Mouse (Mus musculus) megakaryocyte-erythroid progenitor cell, adult 5-6 weeks (primary cell): ENCODE results near the gene Timp3. TPM values are rescaled to one million over a fixed set of nuclear protein-coding genes. Genes with fewer than 3 reads are reported as not detected.
"Not testable (repeated sequence)": the region's sequence is repeated elsewhere in the genome, so short reads cannot be mapped to it uniquely, and the experiment has no call there.

Experiments
- ATAC-seq: replicated peaks from 2 replicates; pipeline ENCODE4 v1.8.0; 2016; ENCODE audit warnings: mild to moderate bottlenecking, inconsistent platforms; ENCODE audit not compliant: severe bottlenecking, poor library complexity, low FRiP score, low TSS enrichment
- total RNA-seq, 2 experiments: library from RNA; stranded (forward) in 1 of 2; stranded (reverse) in 1 of 2; fragments of 200-1000, 215-1000 nt in 1 of 2; fragments of >200 nt in 1 of 2; fragmentation: Nextera tagmentation in 1 of 2; gene quantifications; 2 replicates each; pipeline ENCODE4 v1.2.3; 2014 to 2017

The Timp3 gene
- total RNA-seq, 2 experiments from 2014 or later = 2.7 TPM; not detected in 1

DNA sequence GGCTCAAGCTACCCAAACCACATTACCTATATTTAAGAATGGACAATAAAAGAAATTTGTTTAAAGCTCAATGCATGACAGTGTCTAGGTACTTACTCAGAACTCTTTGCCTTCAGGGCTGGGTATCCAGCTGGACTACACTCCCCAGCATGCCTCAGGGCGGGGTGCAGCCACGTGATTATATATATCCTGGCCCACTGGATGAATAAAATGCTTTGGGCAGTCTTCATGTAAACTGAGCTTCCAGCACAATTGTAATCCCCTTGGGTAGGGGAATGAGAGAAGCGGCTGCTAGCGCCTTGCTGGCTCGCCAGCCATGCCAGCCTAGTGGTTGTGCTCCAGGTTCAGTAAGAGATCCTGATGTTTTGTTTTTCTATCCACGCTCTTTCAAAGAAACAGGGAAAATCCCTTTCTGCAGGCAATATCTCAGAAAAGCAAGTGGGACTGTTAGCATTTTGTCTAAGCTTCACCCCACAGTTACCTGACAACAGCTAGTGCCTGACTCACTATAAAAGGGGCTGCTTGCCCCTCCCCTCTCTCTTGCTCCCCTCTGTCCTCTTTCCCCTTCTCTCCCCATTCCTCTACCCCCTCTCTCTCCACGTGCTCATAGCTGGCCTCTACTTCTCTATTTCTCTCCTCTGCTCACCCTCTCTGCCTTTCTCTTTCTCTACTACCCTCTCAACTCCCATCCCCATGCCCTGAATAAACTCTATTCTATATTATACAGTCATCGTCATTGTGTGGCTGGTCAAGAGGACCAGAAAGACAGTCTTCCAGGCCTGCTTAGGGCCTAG is 76.4 kb downstream of the Timp3 start:
- ATAC-seq = no peak

DNA sequence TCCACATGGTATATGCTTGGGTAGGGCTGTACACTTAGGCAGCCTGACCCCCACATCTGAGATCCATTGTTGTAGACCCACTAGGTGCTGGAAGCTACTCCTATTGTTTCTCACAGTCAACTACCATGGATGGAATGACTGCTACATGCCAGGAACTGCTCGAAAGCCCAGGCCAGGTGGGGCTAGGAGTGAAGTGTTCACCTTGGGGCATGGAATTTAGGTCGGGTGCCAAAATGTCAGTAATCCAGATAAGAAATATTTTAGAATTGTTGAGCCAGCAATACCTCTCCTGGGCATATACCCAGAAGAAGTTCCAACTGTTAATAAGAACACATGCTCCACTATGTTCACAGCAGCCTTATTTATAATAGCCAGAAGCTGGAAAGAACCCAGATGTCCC is 78.6 kb downstream of the Timp3 start:
- not testable (repeated sequence) for ATAC-seq

DNA sequence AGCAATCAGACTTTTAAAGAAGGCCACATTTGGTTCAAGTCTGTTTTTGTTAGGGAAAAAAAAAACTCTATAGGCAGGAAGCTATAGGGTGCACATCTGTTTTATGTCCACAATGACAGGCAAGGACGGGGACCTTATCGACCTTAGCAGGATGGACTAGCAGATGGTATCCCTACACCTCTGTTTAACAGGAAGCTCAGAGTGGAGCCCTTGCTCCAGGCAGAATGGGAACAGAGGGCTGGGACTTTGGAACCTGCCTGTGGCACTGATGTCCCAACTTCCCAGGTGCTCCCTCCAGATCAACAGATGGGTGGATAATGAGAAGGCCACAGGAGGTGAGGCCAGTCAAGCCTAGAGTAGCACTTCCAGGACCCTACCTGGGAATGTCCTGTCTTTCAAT is 80.5 kb downstream of the Timp3 start:
- ATAC-seq = no peak

DNA sequence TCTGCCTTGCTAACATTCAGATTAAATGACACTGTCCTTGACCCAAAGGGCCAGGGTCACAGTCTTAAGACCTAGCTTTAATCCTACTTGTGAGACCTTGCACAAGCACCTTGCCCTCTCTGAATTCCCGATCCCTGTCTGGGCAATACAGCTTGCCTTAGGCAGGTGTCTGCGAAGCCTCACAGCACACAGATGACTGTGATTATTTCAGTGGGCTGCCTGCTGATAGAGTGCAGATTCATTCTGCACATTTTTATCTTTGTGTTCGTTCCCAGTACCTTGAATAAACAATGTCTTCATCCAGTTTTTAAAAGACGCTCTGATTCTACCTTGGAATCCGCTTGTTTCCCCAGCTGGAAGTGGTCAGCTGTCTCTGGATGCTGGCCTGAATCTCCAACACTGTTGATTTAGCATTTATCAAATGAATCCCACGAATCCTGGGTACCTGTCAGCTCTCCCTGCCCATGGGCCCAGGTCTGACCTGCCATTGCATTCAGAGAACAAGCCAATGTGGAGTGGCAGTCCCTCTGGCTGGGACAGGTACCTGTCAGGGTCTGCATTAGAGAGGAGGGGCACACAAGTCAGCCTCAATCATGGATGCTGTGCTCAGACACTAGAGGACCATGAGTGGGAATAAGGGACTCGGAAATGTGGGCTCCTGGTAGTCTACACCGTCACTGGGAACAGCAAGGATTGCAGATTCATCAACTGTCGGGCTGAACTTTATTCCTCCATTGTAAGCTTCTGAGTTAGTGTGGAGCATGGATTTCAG is 81.2 kb downstream of the Timp3 start:
- no peak for ATAC-seq

- no peak for ATAC-seq
Observed at GRCm38 (mm10) chr10:86381922-86382260, 81.7 kb downstream of the Timp3 start.

DNA sequence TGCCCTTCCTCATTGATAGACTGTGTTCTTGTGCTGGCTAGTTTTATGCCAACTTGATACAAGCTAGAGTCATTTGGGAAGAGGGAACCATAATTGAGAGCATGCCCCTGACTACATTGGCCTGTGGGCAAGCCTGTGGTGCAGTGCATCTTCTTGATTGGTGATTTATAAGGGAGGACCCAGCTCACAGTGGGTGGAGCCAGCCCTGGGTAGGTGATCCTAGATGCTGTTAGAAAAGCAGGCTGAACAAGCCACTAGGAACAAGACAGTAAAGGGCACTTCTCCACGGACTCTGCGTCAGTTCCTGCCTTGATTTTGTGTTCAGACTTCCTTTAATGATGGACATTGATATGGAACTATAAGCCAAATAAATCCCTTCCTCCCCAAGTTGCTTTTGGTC is 84.5 kb downstream of the Timp3 start:
- no peak for ATAC-seq

GRCm38 (mm10) chr10:86385656-86386055 is 85.5 kb downstream of the Timp3 start:
- no peak for ATAC-seq

- no peak for ATAC-seq
Observed at GRCm38 (mm10) chr10:86386232-86386631, 86.1 kb downstream of the Timp3 start.

GRCm38 (mm10) chr10:86387821-86388440 is 87.8 kb downstream of the Timp3 start:
- peak; percentile 45 for ATAC-seq

DNA sequence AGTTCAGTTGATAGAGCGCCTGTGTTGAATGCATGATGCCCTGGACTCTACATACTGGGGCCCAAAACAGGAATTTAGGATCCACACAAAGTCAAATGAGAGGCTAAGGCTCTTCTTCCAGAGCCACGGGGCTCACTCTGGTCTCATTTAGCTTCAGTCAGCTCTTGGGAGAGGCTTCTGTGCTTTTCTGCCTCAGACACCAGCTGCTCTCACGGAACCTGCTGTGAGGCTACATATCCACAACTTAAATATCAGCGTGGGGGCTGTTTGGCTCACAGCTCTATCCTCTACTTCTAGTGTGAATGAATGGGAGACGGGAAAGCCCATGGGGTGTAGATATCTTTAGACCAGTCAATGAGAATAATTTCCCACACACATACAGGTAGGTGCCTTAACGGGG is 88.6 kb downstream of the Timp3 start:
- ATAC-seq = no peak

DNA sequence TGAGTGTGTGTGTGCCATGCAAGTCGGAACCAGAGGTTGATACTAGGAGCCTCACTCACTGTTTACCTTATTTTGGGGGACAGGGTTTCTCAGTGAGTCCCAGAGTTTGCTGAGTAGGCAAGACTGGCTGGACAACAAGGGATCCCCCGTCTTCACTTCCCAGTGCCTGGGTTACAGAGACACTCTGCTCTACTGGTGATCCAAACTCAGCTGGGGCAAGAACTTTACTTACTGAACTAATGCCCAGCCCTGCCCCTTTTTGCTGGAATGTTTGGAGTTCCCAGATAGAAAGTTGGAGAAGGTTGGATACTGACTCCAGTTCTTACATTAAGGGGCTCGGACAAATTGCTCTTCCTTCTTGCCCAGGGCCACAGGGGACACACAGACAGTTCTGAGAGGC is 89.2 kb downstream of the Timp3 start:
- ATAC-seq = no peak

GRCm38 (mm10) chr10:86389913-86390312 is 89.7 kb downstream of the Timp3 start:
- ATAC-seq = no peak

- ATAC-seq = peak; percentile 66
Observed at GRCm38 (mm10) chr10:86392399-86392798, 92.2 kb downstream of the Timp3 start.

- no peak for ATAC-seq
Observed at GRCm38 (mm10) chr10:86397577-86398346, 97.6 kb downstream of the Timp3 start.

GRCm38 (mm10) chr10:86398347-86398720 is 98.2 kb downstream of the Timp3 start:
- no peak for ATAC-seq

Other genes with a start within 250 kb of the Timp3 start
- gene Syn3, start 198.5 kb downstream of the Timp3 start, total RNA-seq (2014; fragmentation: Nextera tagmentation) = 0.32 and 0.59 TPM in 2 replicates
- 0.08 and 0.14 TPM in 2 replicates for gene Syn3, start 198.5 kb downstream of the Timp3 start, total RNA-seq (2017)